25 mouse cellular contexts compared by ENCODE assay signal in genomic region chr1:172894777-172895357, GRCm38 (mm10). TPM values are rescaled to one million over a fixed set of nuclear protein-coding genes. Genes with fewer than 3 reads are reported as not detected.
A peak's percentile ranks its signal among the peaks of the same experiment; 100 is the strongest.
DNase-seq lines count a peak whose midpoint lies in the region; ATAC-seq and TF ChIP-seq lines count a peak whose summit lies in the region.
"Had no signal": no experiment of that assay in that cellular context is flagged by ENCODE, and none has a peak within 500 bp of the region (broad histone marks: within the 10 kb centered on the region; RNA-seq: fewer than 3 reads in every experiment).

Apcs (minus strand) TSS chr1:172895041.

- no peaks in the 10 kb centered on the region for H3K4me1 ChIP-seq in kidney, embryonic 16.5 days (ENCODE audit: insufficient read depth, low read length)
- H3K4me1 ChIP-seq in CH12.LX (ENCODE audit: control insufficient read depth in 1 of 2, insufficient read depth in 2 of 2): peaks cover 5 to 27% of the 10 kb centered on the region in 2 experiments; a peak in 3 of 4 replicates
- H3K4me1 ChIP-seq in intestine, embryonic 16.5 days (ENCODE audit: control insufficient read depth, insufficient read depth, low read length): no peaks in the 10 kb centered on the region
- H3K4me1 ChIP-seq in liver, embryonic 12.5 days: no peaks in the 10 kb centered on the region
- no peaks in the 10 kb centered on the region for H3K4me1 ChIP-seq in hindbrain, embryonic 13.5 days (replicated peaks)
- H3K4me1 ChIP-seq: embryonic facial prominence, embryonic 12.5 days; heart, embryonic 15.5 days; limb, embryonic 12.5 days; lung, embryonic 15.5 days had no signal

- WGBS in kidney, embryonic 16.5 days: 65% methylated on average over 2 of the region's 2 CpGs
- 36% methylated on average over 2 of the region's 2 CpGs for WGBS in intestine, embryonic 16.5 days
- WGBS in liver, embryonic 12.5 days (ENCODE audit: insufficient replicate concordance): 38% methylated on average over 2 of the region's 2 CpGs
- WGBS in hindbrain, embryonic 13.5 days: 59% methylated on average over 2 of the region's 2 CpGs

- ATAC-seq in kidney, embryonic 16.5 days (ENCODE audit: low FRiP score, low TSS enrichment): no peak
- peak; percentile 81 for ATAC-seq in intestine, embryonic 16.5 days
- ATAC-seq in liver, embryonic 12.5 days: peak; percentile 47
- no peak for ATAC-seq in hindbrain, embryonic 13.5 days (ENCODE audit: low FRiP score)
- ATAC-seq: forebrain, embryonic 14.5 days had no signal

- H3K4me3 ChIP-seq in kidney, embryonic 16.5 days (ENCODE audit: low read length): no peak within 1 kb of the TSS
- H3K4me3 ChIP-seq in CH12.LX (replicated peaks in 1 of 3; ENCODE audit: low read depth in 2 of 3, low read length in 2 of 3, poor library complexity in 1 of 3): no peak within 1 kb of the TSS
- no peak within 1 kb of the TSS for H3K4me3 ChIP-seq in intestine, embryonic 16.5 days (ENCODE audit: low read length)
- H3K4me3 ChIP-seq in liver, embryonic 12.5 days: no peak within 1 kb of the TSS
- no peak within 1 kb of the TSS for H3K4me3 ChIP-seq in hindbrain, embryonic 13.5 days
- H3K4me3 ChIP-seq: embryonic facial prominence, embryonic 12.5 days; erythroblast, embryonic 14.5 days; heart, embryonic 15.5 days; limb, embryonic 12.5 days; lung, embryonic 15.5 days had no signal

- no peak for TF ChIP-seq CTCF in CH12.LX (conservative IDR thresholded peaks at IDR 0.05 in 1 of 2, IDR thresholded peaks at IDR 0.05 in 1 of 2; ENCODE audit: low read depth in 2 of 2, low read length in 2 of 2)

- H3K79me2 ChIP-seq in CH12.LX (replicated peaks; ENCODE audit: control insufficient read depth, extremely low read depth, insufficient read depth, poor library complexity, severe bottlenecking): no peaks in the 10 kb centered on the region

- TF ChIP-seq RAD21 in CH12.LX (IDR thresholded peaks at IDR 0.05; ENCODE audit: low read depth, low read length): no peak; the same call in 1 of the 2 replicates

- DNase-seq in kidney, adult 8-10 months: peak; percentile 9 to 17
- DNase-seq in CH12.LX (ENCODE audit: extremely low read depth): peak; percentile 40
- no peak for DNase-seq in gastrocnemius, postnatal 36 days
- no peak for DNase-seq in layer of hippocampus, adult 18-20 months (ENCODE audit: low spot score in 2 of 2)
- DNase-seq: adrenal gland, adult 8-10 months; B cell, adult 2 months; cerebellum, postnatal 10 days; gastrocnemius, postnatal 14 days; lung, postnatal 4 days; thymus, postnatal 25 days had no signal

- no peak within 1 kb of the TSS for H3K27ac ChIP-seq in kidney, embryonic 16.5 days (ENCODE audit: low read length)
- H3K27ac ChIP-seq in CH12.LX (ENCODE audit: insufficient read depth, low read depth): peak within 1 kb of the TSS; percentile 79
- no peak within 1 kb of the TSS for H3K27ac ChIP-seq in intestine, embryonic 16.5 days (ENCODE audit: low read length)
- H3K27ac ChIP-seq in liver, embryonic 12.5 days: no peak within 1 kb of the TSS
- H3K27ac ChIP-seq in hindbrain, embryonic 13.5 days: no peak within 1 kb of the TSS
- H3K27ac ChIP-seq: embryonic facial prominence, embryonic 12.5 days; heart, embryonic 15.5 days; limb, embryonic 12.5 days; lung, embryonic 15.5 days had no signal

- no peak for TF ChIP-seq POLR2A in CH12.LX (IDR thresholded peaks at IDR 0.05; ENCODE audit: low read depth, low read length)

- H3K9me3 ChIP-seq in kidney, embryonic 16.5 days (ENCODE audit: low read length): no peaks in the 10 kb centered on the region
- no peaks in the 10 kb centered on the region for H3K9me3 ChIP-seq in CH12.LX (replicated peaks; ENCODE audit: low read length)
- no peaks in the 10 kb centered on the region for H3K9me3 ChIP-seq in intestine, embryonic 16.5 days (ENCODE audit: control insufficient read depth, low read length)
- H3K9me3 ChIP-seq in liver, embryonic 12.5 days (replicated peaks): no peaks in the 10 kb centered on the region
- no peaks in the 10 kb centered on the region for H3K9me3 ChIP-seq in hindbrain, embryonic 13.5 days
- H3K9me3 ChIP-seq: embryonic facial prominence, embryonic 12.5 days; heart, embryonic 15.5 days; limb, embryonic 12.5 days; lung, embryonic 15.5 days had no signal

- dilution Hi-C loops in CH12.LX (cut with MboI; ENCODE audit: extremely low pct_ligation_motif_present, extremely low pct_unique_long_range_greater_than_20kb, low sequenced_read_pairs): no loop called here

- in situ Hi-C loops in CH12.LX (cut with MboI; ENCODE audit: low pct_ligation_motif_present, low pct_unique_long_range_greater_than_20kb, low sequenced_read_pairs): no loop called here

- no peak within 1 kb of the TSS for H3K4me2 ChIP-seq in kidney, embryonic 16.5 days (replicated peaks; ENCODE audit: low read depth, low read length)
- peak within 1 kb of the TSS; percentile 68 for H3K4me2 ChIP-seq in CH12.LX (ENCODE audit: insufficient read depth, low read depth, poor library complexity, severe bottlenecking)
- H3K4me2 ChIP-seq in intestine, embryonic 16.5 days (ENCODE audit: low read depth, low read length): no peak within 1 kb of the TSS
- H3K4me2 ChIP-seq in liver, embryonic 12.5 days: no peak within 1 kb of the TSS
- no peak within 1 kb of the TSS for H3K4me2 ChIP-seq in hindbrain, embryonic 13.5 days
- H3K4me2 ChIP-seq: embryonic facial prominence, embryonic 12.5 days; heart, embryonic 15.5 days; limb, embryonic 12.5 days; lung, embryonic 15.5 days had no signal

- H3K36me3 ChIP-seq in kidney, embryonic 16.5 days (ENCODE audit: insufficient read depth, low read length): no peaks in the 10 kb centered on the region
- H3K36me3 ChIP-seq in CH12.LX (replicated peaks in 1 of 2; ENCODE audit: control insufficient read depth in 1 of 2, insufficient read depth in 1 of 2, low read length in 1 of 2): no peaks in the 10 kb centered on the region
- no peaks in the 10 kb centered on the region for H3K36me3 ChIP-seq in intestine, embryonic 16.5 days (ENCODE audit: control insufficient read depth, insufficient read depth, low read length)
- no peaks in the 10 kb centered on the region for H3K36me3 ChIP-seq in liver, embryonic 12.5 days
- H3K36me3 ChIP-seq in hindbrain, embryonic 13.5 days: no peaks in the 10 kb centered on the region
- H3K36me3 ChIP-seq: embryonic facial prominence, embryonic 12.5 days; heart, embryonic 15.5 days; limb, embryonic 12.5 days; lung, embryonic 15.5 days had no signal

- no peaks in the 10 kb centered on the region for H3K27me3 ChIP-seq in kidney, embryonic 16.5 days (ENCODE audit: insufficient read depth, low read length)
- H3K27me3 ChIP-seq in CH12.LX (replicated peaks): no peaks in the 10 kb centered on the region
- H3K27me3 ChIP-seq in intestine, embryonic 16.5 days (replicated peaks; ENCODE audit: control insufficient read depth, insufficient read depth, low read length): no peaks in the 10 kb centered on the region
- H3K27me3 ChIP-seq in liver, embryonic 12.5 days (replicated peaks): no peaks in the 10 kb centered on the region
- no peaks in the 10 kb centered on the region for H3K27me3 ChIP-seq in hindbrain, embryonic 13.5 days
- H3K27me3 ChIP-seq: embryonic facial prominence, embryonic 12.5 days; heart, embryonic 15.5 days; limb, embryonic 12.5 days; lung, embryonic 15.5 days had no signal

- H3K9ac ChIP-seq in kidney, embryonic 16.5 days (replicated peaks; ENCODE audit: low read length): no peak within 1 kb of the TSS
- peak within 1 kb of the TSS; percentile 68 for H3K9ac ChIP-seq in CH12.LX (ENCODE audit: insufficient read depth, low read depth)
- H3K9ac ChIP-seq in intestine, embryonic 16.5 days (ENCODE audit: low read depth, low read length): no peak within 1 kb of the TSS
- no peak within 1 kb of the TSS for H3K9ac ChIP-seq in liver, embryonic 12.5 days
- no peak within 1 kb of the TSS for H3K9ac ChIP-seq in hindbrain, embryonic 13.5 days
- H3K9ac ChIP-seq: embryonic facial prominence, embryonic 12.5 days; heart, embryonic 15.5 days; limb, embryonic 12.5 days; lung, embryonic 15.5 days had no signal

- intact Hi-C loops in gastrocnemius, postnatal 36 days (cut with DNase I): no loop called here

- TF ChIP-seq EP300 in CH12.LX (IDR thresholded peaks at IDR 0.05; ENCODE audit: low read length): no peak

TF ChIP-seq in CH12.LX, 34 proteins besides CTCF, POLR2A, EP300 and RAD21:
- TF ChIP-seq TCF12 (IDR thresholded peaks at IDR 0.05; ENCODE audit: low read depth, low read length) (no peak), MYC (IDR thresholded peaks at IDR 0.05; ENCODE audit: low read depth, low read length) (0 out of 2 replicates have a peak, but pooled peaks have one; percentile 17), RCOR1 (conservative IDR thresholded peaks at IDR 0.05; ENCODE audit: low read depth, low read length) (no peak), POLR2AphosphoS2 (IDR thresholded peaks at IDR 0.05; ENCODE audit: low read depth, low read length) (no peak), USF1 (IDR thresholded peaks at IDR 0.05; ENCODE audit: low read depth, low read length) (peak; percentile 6; the same call in 1 of the 2 replicates), E2F4 (IDR thresholded peaks at IDR 0.05; ENCODE audit: insufficient replicate concordance, low read depth, low read length) (no peak), MEF2A (IDR thresholded peaks at IDR 0.05; ENCODE audit: borderline replicate concordance, low read depth, low read length) (no peak), JUND (conservative IDR thresholded peaks at IDR 0.05; ENCODE audit: low read depth, low read length) (no peak), PAX5 (IDR thresholded peaks at IDR 0.05; ENCODE audit: low read length) (no peak), SMC3 (IDR thresholded peaks at IDR 0.05; ENCODE audit: low read depth, low read length) (no peak), CHD1 (IDR thresholded peaks at IDR 0.05; ENCODE audit: low read depth, low read length) (no peak)
TF ChIP-seq in CH12.LX: peak in this region for 2.

RNA-seq across cellular contexts. Expression of gene Apcs, which starts in this region (rescaled TPM):
- polyA plus RNA-seq in kidney, embryonic 16.5 days (2015; fragmentation: Nextera tagmentation; extraction: Ambion mirVana): 3.2 and 4.6 TPM in 2 replicates
- 1.8 and 2.9 TPM in 2 replicates for total RNA-seq in CH12.LX (2012; rRNA removed)
- 4.7 and 5.7 TPM in 2 replicates for total RNA-seq in CH12.LX (2014; rRNA removed)
- polyA plus RNA-seq in CH12.LX (2012; ENCODE audit: insufficient read length, low read depth): 3.2 and 3.4 TPM in 2 replicates
- 6.1 and 7.5 TPM in 2 replicates for polyA plus RNA-seq in intestine, embryonic 16.5 days (2015; fragmentation: Nextera tagmentation; extraction: Ambion mirVana)
- 8.1 and 9.0 TPM in 2 replicates for polyA plus RNA-seq in liver, embryonic 12.5 days (2016; fragmentation: Nextera tagmentation; extraction: Ambion mirVana)
- not detected in 2 replicates for polyA plus RNA-seq in hindbrain, embryonic 13.5 days (2015; fragmentation: Nextera tagmentation; extraction: Ambion mirVana)
- not detected for total RNA-seq in gastrocnemius, postnatal 36 days (2021)
- not detected for total RNA-seq in layer of hippocampus, adult 18-20 months (2021)
- total RNA-seq: adrenal gland, adult 8-10 months; gastrocnemius, postnatal 14 days; heart, adult 8-10 months; hematopoietic stem cell, adult 5-6 weeks; layer of hippocampus, postnatal 10 days; left cerebral cortex, postnatal 10 days had no signal
- polyA plus RNA-seq: brain, embryonic 14.5 days; embryonic facial prominence, embryonic 12.5 days; erythroblast, embryonic 14.5 days; forebrain, embryonic 14.5 days; heart, embryonic 15.5 days; limb, embryonic 12.5 days had no signal

Comparison
In these comparisons a context has a peak if more than half of its experiments do, and no peak if none do; other contexts are left out.
1. DNase-seq: peak in kidney, adult 8-10 months (2 of 2) and CH12.LX (single experiment); none in gastrocnemius, postnatal 36 days (0 of 2) and layer of hippocampus, adult 18-20 months (0 of 2).
2. ATAC-seq: peak in intestine, embryonic 16.5 days (single experiment) and liver, embryonic 12.5 days (single experiment); none in kidney, embryonic 16.5 days (single experiment) and hindbrain, embryonic 13.5 days (single experiment).